Mouse (Mus musculus): Measurements from ENCODE around the gene Stk24.

DNA sequence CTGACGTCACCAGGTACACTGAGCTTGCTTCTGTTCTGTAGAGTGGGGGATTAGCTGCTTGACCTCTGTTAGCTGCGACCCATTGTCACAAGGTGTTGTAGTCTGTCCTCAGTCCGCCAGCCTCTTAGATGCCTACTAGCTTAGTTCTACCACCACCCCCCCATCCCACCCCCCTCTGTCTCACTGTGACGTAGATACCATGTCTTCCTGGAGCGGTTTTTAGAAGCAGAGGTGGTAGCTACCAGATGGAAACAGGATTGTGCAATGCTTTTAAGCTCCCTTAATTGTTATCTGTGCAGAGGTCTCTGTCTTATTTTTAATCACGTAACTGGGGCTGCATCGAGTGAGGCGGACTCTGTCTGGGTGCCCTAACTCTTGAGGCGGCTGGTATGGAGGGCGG is 124.9 kb downstream of the Stk24 start:
- TF ChIP-seq GATA1 (IDR thresholded peaks at IDR 0.05; ENCODE audit: low read length) (no peak), TAL1 (IDR thresholded peaks at IDR 0.05; ENCODE audit: low read length) (no peak)
